Mouse (Mus musculus): Measurements from ENCODE around the gene Cdk5r1. TPM values are rescaled to one million over a fixed set of nuclear protein-coding genes. Genes with fewer than 3 reads are reported as not detected.
"Not testable (repeated sequence)": the region's sequence is repeated elsewhere in the genome, so short reads cannot be mapped to it uniquely, and the experiment has no call there.

The Cdk5r1 gene
- polyA plus RNA-seq, 1 experiment from 2014 or later = 0.30 TPM

DNA sequence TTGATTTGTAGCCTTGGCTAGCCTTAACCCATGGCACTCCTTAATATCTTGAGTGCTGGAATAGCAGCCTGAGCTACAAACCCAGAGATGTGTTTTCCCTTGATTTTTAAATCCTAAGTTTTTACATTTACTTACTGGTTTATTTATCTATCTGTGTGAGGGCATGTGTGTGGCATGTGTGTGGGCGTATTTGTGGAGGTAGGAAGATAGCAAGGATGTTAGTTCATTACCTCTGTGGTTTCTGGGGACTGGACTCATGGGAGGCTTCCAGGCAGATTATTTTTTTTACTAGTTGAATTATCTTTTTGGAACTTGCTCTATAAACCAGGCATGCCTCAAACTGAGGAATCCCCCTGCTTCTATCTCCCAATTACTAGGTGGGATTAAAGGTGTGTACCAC is 23.6 kb upstream of the Cdk5r1 start:
- H3K4me3 ChIP-seq (ENCODE audit: low read depth, low read length) = no peak overlapping the region
- no peak overlapping the region for H3K9ac ChIP-seq (ENCODE audit: low read depth, low read length)
- no peak overlapping the region for H3K4me2 ChIP-seq (ENCODE audit: low read depth, low read length)
- no peaks in the 10 kb centered on the region for H3K9me3 ChIP-seq (replicated peaks; ENCODE audit: control insufficient read depth, low read length)
- no peak overlapping the region for H3K27ac ChIP-seq (ENCODE audit: low read length)
- WGBS (ENCODE audit: insufficient replicate concordance) = 60% methylated on average over 1 of the region's 1 CpGs
- ATAC-seq (ENCODE audit: low read depth) = no peak
- peaks cover 9% of the 10 kb centered on the region; the same call in 1 of the 2 replicates for H3K36me3 ChIP-seq (ENCODE audit: control insufficient read depth, insufficient read depth)
- H3K4me1 ChIP-seq (ENCODE audit: control insufficient read depth, low read depth, low read length) = no peaks in the 10 kb centered on the region
- no peaks in the 10 kb centered on the region for H3K27me3 ChIP-seq (ENCODE audit: control insufficient read depth, insufficient read depth, low read depth, low read length)

DNA sequence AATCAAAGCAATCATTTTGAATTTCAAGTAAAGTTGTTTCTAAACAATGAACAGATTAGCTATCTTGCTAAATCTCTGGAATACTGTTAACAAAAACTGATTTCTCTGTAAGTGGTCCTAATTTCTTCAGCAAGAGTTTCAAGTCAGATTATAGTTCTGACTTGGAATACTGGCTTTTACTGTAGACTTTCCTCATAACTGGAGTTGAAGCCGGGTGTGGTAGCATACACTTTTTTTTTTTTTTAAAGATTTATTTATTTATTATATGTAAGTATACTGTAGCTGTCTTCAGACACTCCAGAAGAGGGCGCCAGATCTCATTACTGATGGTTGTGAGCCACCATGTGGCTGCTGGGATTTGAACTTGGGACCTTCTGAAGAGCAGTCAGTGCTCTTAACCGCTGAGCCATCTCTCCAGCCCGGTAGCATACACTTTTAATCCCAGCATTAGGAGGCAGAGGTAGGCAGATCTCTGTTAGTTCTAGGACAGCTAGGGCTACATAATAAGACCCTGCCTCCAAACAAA is 13.2 kb upstream of the Cdk5r1 start:
- H3K9ac ChIP-seq (ENCODE audit: low read depth, low read length); H3K4me1 ChIP-seq (ENCODE audit: control insufficient read depth, low read depth, low read length); H3K4me2 ChIP-seq (ENCODE audit: low read depth, low read length); H3K9me3 ChIP-seq (replicated peaks; ENCODE audit: control insufficient read depth, low read length); H3K27me3 ChIP-seq (ENCODE audit: control insufficient read depth, insufficient read depth, low read depth, low read length); H3K27ac ChIP-seq (ENCODE audit: low read length); ATAC-seq (ENCODE audit: low read depth); H3K4me3 ChIP-seq (ENCODE audit: low read depth, low read length): not testable (repeated sequence)
- 79% methylated on average over 4 of the region's 4 CpGs for WGBS (ENCODE audit: insufficient replicate concordance)
- H3K36me3 ChIP-seq (ENCODE audit: control insufficient read depth, insufficient read depth) = peaks cover 56% of the 10 kb centered on the region

DNA sequence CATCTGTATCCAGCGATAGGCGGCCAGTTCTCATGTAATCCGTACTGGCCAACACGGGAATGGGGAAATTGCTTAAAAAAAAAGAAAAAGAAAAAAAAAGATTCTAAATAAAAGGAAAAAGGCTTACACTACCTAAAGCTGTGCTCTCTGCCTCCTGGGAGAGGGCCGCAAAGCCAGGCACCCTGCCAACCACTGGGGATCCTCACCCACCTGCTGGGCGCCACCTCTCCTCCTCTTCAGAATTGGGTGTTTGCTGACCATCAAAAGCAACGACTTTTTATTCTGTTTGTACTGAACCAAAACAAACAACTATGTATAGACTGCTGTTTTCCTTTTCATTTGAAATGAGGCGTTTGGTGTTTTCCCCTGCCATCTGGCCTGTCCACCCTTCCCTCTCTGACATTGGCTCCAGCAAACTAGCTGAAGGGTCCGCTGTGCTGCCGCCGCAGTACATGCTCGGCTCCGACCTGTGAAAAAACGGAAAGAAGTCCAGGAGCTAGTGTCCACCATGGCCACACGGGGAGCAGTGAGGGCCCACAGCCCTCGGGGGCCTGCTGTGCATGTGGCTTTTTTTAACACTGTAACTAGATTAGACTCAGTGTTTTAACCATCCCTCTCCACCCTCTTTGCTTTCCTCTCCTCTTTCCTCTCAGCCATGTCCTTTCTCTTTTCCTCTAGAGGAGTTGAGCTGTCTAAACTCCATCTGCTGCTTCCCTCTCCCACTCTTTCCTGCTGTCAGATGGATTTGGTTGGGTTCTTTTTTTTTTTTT is 4.8 kb upstream of the Cdk5r1 start:
- no peak for ATAC-seq (ENCODE audit: low read depth)
- no peak overlapping the region for H3K4me3 ChIP-seq (ENCODE audit: low read depth, low read length)
- peaks cover 8% of the 10 kb centered on the region for H3K4me1 ChIP-seq (ENCODE audit: control insufficient read depth, low read depth, low read length)
- no peaks in the 10 kb centered on the region for H3K27me3 ChIP-seq (ENCODE audit: control insufficient read depth, insufficient read depth, low read depth, low read length)
- no peak overlapping the region for H3K27ac ChIP-seq (ENCODE audit: low read length)
- peaks cover 47% of the 10 kb centered on the region for H3K36me3 ChIP-seq (ENCODE audit: control insufficient read depth, insufficient read depth)
- H3K9ac ChIP-seq (ENCODE audit: low read depth, low read length) = no peak overlapping the region
- no peaks in the 10 kb centered on the region for H3K9me3 ChIP-seq (replicated peaks; ENCODE audit: control insufficient read depth, low read length)
- 83% methylated on average over 16 of the region's 16 CpGs for WGBS (ENCODE audit: insufficient replicate concordance)
- H3K4me2 ChIP-seq (ENCODE audit: low read depth, low read length) = no peak overlapping the region

DNA sequence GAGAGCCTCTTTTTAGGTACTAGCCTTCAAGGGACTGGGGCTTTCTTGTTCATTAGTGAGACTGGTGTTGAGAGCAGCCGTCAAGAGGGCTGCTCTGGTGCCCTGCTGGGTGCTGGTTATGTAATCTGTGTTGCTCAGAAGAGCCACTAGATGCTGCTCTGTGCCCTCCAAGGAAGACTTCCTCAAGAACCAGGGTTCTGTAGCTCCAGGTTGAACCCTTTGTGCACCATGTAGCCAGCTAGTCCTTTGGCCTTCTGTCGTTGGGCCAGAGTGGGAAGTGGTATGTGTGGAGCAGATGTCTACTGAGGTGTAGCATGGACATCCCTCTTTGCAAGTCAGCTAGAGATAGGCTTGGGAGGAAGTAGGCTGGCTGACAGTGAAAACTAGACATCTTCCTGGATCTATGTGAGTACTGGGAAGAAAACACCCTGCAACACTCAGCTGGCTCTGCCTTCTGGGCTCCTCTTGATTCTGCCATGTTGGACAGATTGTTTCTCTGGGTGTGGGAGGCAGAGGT is 2.6 kb upstream of the Cdk5r1 start:
- Histone ChIP-seq H3K4me2 (ENCODE audit: low read depth, low read length) (no peak overlapping the region), H3K27me3 (ENCODE audit: control insufficient read depth, insufficient read depth, low read depth, low read length) (peaks cover 14% of the 10 kb centered on the region), H3K9ac (ENCODE audit: low read depth, low read length) (no peak overlapping the region), H3K27ac (ENCODE audit: low read length) (no peak overlapping the region), H3K9me3 (replicated peaks; ENCODE audit: control insufficient read depth, low read length) (no peaks in the 10 kb centered on the region), H3K4me3 (ENCODE audit: low read depth, low read length) (no peak overlapping the region), H3K36me3 (ENCODE audit: control insufficient read depth, insufficient read depth) (peaks cover 28% of the 10 kb centered on the region), H3K4me1 (ENCODE audit: control insufficient read depth, low read depth, low read length) (peaks cover 17% of the 10 kb centered on the region)
- WGBS (ENCODE audit: insufficient replicate concordance) = 23% methylated on average over 2 of the region's 2 CpGs
- ATAC-seq (ENCODE audit: low read depth) = no peak

DNA sequence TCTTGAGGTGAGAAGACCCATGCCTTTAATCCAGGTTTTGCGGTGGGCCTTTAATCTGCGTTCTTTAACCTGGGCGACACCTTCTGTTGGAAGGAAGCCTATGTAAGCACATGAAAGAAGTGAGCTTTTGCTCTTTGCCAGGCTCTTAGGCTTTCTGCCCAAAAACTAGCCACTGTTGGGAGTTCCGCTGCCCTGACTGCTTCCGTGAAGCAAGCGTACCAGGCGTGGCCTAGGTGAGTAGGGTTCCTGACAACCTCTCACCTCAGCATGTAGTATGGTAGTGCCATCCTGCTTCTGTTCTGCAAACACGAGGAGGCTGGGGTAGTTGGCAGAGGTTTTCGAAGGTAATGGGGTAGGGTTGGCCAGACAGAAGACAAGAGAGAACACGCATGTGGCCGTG is 2.0 kb upstream of the Cdk5r1 start:
- no peak for ATAC-seq (ENCODE audit: low read depth)

DNA sequence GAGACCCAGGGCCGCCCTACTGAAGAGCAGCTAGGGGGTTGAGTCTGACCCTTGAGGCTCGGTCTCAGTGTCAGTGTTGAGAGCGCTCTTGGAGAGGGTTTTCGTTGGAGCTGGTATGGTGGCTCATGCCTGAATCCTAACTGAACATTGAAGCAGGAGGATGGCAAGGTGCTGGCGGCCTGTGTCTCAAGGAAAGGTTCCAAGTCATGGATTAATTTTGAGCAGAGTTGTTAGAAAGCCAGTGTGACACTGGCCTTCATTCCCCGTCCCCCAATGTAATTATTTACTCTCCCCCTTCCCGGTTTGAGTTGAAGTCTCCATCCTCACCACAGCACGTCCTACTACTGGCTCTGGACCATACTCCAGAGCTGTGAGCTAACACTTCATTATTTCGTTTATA is 1.3 kb upstream of the Cdk5r1 start:
- Histone ChIP-seq H3K4me1 (ENCODE audit: control insufficient read depth, low read depth, low read length) (peaks cover 17% of the 10 kb centered on the region), H3K4me3 (ENCODE audit: low read depth, low read length) (no peak overlapping the region), H3K27ac (ENCODE audit: low read length) (no peak overlapping the region), H3K36me3 (ENCODE audit: control insufficient read depth, insufficient read depth) (peaks cover 15% of the 10 kb centered on the region), H3K9ac (ENCODE audit: low read depth, low read length) (no peak overlapping the region), H3K4me2 (ENCODE audit: low read depth, low read length) (no peak overlapping the region), H3K27me3 (ENCODE audit: control insufficient read depth, insufficient read depth, low read depth, low read length) (peaks cover 14% of the 10 kb centered on the region), H3K9me3 (replicated peaks; ENCODE audit: control insufficient read depth, low read length) (no peaks in the 10 kb centered on the region)
- ATAC-seq (ENCODE audit: low read depth) = no peak
- WGBS (ENCODE audit: insufficient replicate concordance) = 81% methylated on average over 9 of the region's 9 CpGs

More for the DNA sequence above, 2.0 kb upstream of the Cdk5r1 start:
- H3K9me3 ChIP-seq (replicated peaks; ENCODE audit: control insufficient read depth, low read length) = no peaks in the 10 kb centered on the region
- no peak overlapping the region for H3K4me2 ChIP-seq (ENCODE audit: low read depth, low read length)
- H3K36me3 ChIP-seq (ENCODE audit: control insufficient read depth, insufficient read depth) = peaks cover 22% of the 10 kb centered on the region
- H3K4me3 ChIP-seq (ENCODE audit: low read depth, low read length) = no peak overlapping the region
- 87% methylated on average over 11 of the region's 11 CpGs for WGBS (ENCODE audit: insufficient replicate concordance)
- peaks cover 17% of the 10 kb centered on the region for H3K4me1 ChIP-seq (ENCODE audit: control insufficient read depth, low read depth, low read length)
- H3K27ac ChIP-seq (ENCODE audit: low read length) = no peak overlapping the region
- no peak overlapping the region for H3K9ac ChIP-seq (ENCODE audit: low read depth, low read length)
- H3K27me3 ChIP-seq (ENCODE audit: control insufficient read depth, insufficient read depth, low read depth, low read length) = peaks cover 14% of the 10 kb centered on the region

DNA sequence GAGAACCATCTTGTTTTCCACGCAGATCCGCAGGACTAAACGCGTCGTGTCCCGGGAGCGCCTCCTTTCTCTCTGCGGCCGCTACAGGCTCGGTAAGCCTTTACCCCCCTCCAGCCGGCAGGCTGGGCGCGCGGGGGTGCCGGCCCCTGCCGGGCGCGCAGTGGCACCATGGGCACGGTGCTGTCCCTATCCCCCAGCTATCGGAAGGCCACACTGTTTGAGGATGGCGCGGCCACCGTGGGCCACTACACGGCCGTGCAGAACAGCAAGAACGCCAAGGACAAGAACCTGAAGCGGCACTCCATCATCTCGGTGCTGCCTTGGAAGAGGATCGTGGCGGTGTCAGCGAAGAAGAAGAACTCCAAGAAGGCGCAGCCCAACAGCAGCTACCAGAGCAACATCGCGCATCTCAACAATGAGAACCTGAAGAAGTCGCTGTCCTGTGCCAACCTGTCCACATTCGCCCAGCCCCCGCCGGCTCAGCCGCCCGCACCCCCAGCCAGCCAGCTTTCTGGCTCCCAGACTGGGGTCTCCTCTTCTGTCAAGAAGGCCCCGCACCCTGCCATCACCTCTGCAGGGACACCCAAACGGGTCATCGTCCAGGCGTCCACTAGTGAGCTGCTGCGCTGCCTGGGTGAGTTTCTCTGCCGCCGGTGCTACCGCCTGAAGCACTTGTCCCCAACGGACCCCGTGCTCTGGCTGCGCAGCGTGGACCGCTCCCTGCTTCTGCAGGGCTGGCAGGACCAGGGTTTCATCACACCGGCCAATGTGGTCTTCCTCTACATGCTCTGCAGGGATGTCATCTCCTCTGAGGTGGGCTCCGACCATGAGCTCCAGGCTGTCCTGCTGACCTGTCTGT is 747 bp downstream of the Cdk5r1 start:
- H3K4me3 ChIP-seq (ENCODE audit: low read depth, low read length) = peak overlapping the region; percentile 73
- no peak for ATAC-seq (ENCODE audit: low read depth)
- WGBS (ENCODE audit: insufficient replicate concordance) = 18% methylated on average over 55 of the region's 55 CpGs
- H3K27me3 ChIP-seq (ENCODE audit: control insufficient read depth, insufficient read depth, low read depth, low read length) = peaks cover 14% of the 10 kb centered on the region
- H3K9ac ChIP-seq (ENCODE audit: low read depth, low read length) = peak overlapping the region; percentile 66
- peak overlapping the region; percentile 99 for H3K4me2 ChIP-seq (ENCODE audit: low read depth, low read length)
- H3K27ac ChIP-seq (ENCODE audit: low read length) = no peak overlapping the region
- H3K4me1 ChIP-seq (ENCODE audit: control insufficient read depth, low read depth, low read length) = peaks cover 17% of the 10 kb centered on the region
- H3K9me3 ChIP-seq (replicated peaks; ENCODE audit: control insufficient read depth, low read length) = no peaks in the 10 kb centered on the region
- peaks cover 3% of the 10 kb centered on the region; the same call in 1 of the 2 replicates for H3K36me3 ChIP-seq (ENCODE audit: control insufficient read depth, insufficient read depth)

DNA sequence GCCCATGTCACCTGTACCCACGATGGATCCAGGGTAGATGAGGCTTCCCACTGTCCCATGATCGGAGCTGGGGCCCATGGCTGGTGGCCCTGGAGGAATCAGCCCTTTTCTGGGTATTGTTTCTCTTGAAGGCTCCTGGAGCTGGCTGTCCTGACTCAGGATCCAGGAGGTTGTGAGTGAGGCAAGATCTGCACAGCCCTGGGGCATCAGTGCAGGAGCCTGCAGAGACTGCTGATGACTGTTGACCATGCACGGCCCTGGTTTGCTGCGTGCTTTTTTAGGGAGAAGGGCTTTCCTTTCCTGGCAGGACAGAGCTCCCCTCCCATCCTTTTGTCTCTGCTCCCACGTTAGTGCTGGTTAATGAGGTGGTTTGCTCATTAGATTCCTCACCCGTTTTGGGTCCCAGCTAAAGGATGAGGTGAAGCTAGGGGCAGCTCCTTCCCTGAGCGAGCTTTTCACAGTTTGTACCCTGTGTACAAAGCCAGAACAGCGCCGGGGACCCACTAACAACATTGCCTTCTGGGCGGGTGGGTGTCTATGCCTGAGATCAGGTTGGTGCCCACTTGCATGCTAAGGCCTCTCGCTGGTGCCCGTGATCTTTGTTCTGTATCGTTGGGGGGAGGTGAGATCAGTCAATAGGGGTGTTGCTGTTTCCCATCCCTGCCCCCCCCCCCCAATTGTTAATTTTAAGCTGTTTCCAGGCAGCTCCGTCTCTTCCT is 2.0 kb downstream of the Cdk5r1 start:
- H3K27ac ChIP-seq (ENCODE audit: low read length) = no peak overlapping the region
- H3K4me1 ChIP-seq (ENCODE audit: control insufficient read depth, low read depth, low read length) = peaks cover 17% of the 10 kb centered on the region
- no peaks in the 10 kb centered on the region for H3K9me3 ChIP-seq (replicated peaks; ENCODE audit: control insufficient read depth, low read length)
- H3K36me3 ChIP-seq (ENCODE audit: control insufficient read depth, insufficient read depth) = no peaks in the 10 kb centered on the region
- H3K9ac ChIP-seq (ENCODE audit: low read depth, low read length) = no peak overlapping the region
- peaks cover 14% of the 10 kb centered on the region for H3K27me3 ChIP-seq (ENCODE audit: control insufficient read depth, insufficient read depth, low read depth, low read length)
- WGBS (ENCODE audit: insufficient replicate concordance) = 77% methylated on average over 14 of the region's 14 CpGs
- no peak overlapping the region for H3K4me3 ChIP-seq (ENCODE audit: low read depth, low read length)
- H3K4me2 ChIP-seq (ENCODE audit: low read depth, low read length) = no peak overlapping the region
- no peak for ATAC-seq (ENCODE audit: low read depth)
